Mouse (Mus musculus): ENCODE data around the gene Dnajc4. TPM values are rescaled to one million over a fixed set of nuclear protein-coding genes. Genes with fewer than 3 reads are reported as not detected.
A peak's percentile ranks its signal among the peaks of the same experiment; 100 is the strongest.
"Not testable (repeated sequence)": the region's sequence is repeated elsewhere in the genome, so short reads cannot be mapped to it uniquely, and the experiment has no call there.

Dnajc4 gene
- polyA plus RNA-seq, 1 experiment from 2014 or later = 40.3 TPM

- WGBS = 84% methylated on average over 9 of the region's 9 CpGs
- H3K36me3 ChIP-seq (ENCODE audit: control insufficient read depth, insufficient read depth) = peaks cover 26% of the 10 kb centered on the region
- H3K9me3 ChIP-seq (replicated peaks; ENCODE audit: control insufficient read depth, low read length) = no peaks in the 10 kb centered on the region
- no peak overlapping the region for H3K27ac ChIP-seq (ENCODE audit: low read length)
- H3K9ac ChIP-seq (ENCODE audit: low read length) = no peak overlapping the region
- no peaks in the 10 kb centered on the region for H3K27me3 ChIP-seq (ENCODE audit: control insufficient read depth, insufficient read depth, low read length)
- no peak overlapping the region for H3K4me2 ChIP-seq (ENCODE audit: low read depth, low read length)
- peaks cover 32% of the 10 kb centered on the region for H3K4me1 ChIP-seq (ENCODE audit: control insufficient read depth, insufficient read depth, low read length)
- no peak overlapping the region for H3K4me3 ChIP-seq (ENCODE audit: low read length)
- no peak for ATAC-seq (replicated peaks; ENCODE audit: extremely low read depth, insufficient read depth, low FRiP score)
Measured at GRCm38 (mm10) chr19:6997721-6998290, 5.4 kb upstream of the Dnajc4 start.

- WGBS = 0% methylated on average over 24 of the region's 24 CpGs
- ATAC-seq (replicated peaks; ENCODE audit: extremely low read depth, insufficient read depth, low FRiP score) = peak; percentile 73
- H3K9me3 ChIP-seq (replicated peaks; ENCODE audit: control insufficient read depth, low read length) = no peaks in the 10 kb centered on the region
- peak within 1 kb of the TSS; percentile 90 for H3K4me2 ChIP-seq (ENCODE audit: low read depth, low read length)
- peaks cover 37% of the 10 kb centered on the region for H3K4me1 ChIP-seq (ENCODE audit: control insufficient read depth, insufficient read depth, low read length)
- peak within 1 kb of the TSS; percentile 89 for H3K27ac ChIP-seq (ENCODE audit: low read length)
- H3K36me3 ChIP-seq (ENCODE audit: control insufficient read depth, insufficient read depth) = peaks cover 26% of the 10 kb centered on the region
- H3K27me3 ChIP-seq (ENCODE audit: control insufficient read depth, insufficient read depth, low read length) = no peaks in the 10 kb centered on the region
- peak within 1 kb of the TSS; percentile 88 for H3K9ac ChIP-seq (ENCODE audit: low read length)
- H3K4me3 ChIP-seq (ENCODE audit: low read length) = peak within 1 kb of the TSS; percentile 77
Measured at GRCm38 (mm10) chr19:6996006-6996405, 3.6 kb upstream of the Dnajc4 start, which contains the start of the genes Nudt22 and Trpt1. Gene Nudt22 (minus strand): TSS chr19:6996117. Gene Trpt1 (plus strand): TSS chr19:6996131.

GRCm38 (mm10) chr19:6995255-6995991 is 3.1 kb upstream of the Dnajc4 start:
- H3K4me2 ChIP-seq (ENCODE audit: low read depth, low read length) = peak overlapping the region; percentile 90
- H3K4me3 ChIP-seq (ENCODE audit: low read length) = peak overlapping the region; percentile 77
- H3K9ac ChIP-seq (ENCODE audit: low read length) = peak overlapping the region; percentile 88
- H3K9me3 ChIP-seq (replicated peaks; ENCODE audit: control insufficient read depth, low read length) = no peaks in the 10 kb centered on the region
- H3K27me3 ChIP-seq (ENCODE audit: control insufficient read depth, insufficient read depth, low read length) = no peaks in the 10 kb centered on the region
- WGBS = 43% methylated on average over 21 of the region's 21 CpGs
- peak overlapping the region; percentile 89 for H3K27ac ChIP-seq (ENCODE audit: low read length)
- H3K4me1 ChIP-seq (ENCODE audit: control insufficient read depth, insufficient read depth, low read length) = peaks cover 37% of the 10 kb centered on the region
- peaks cover 26% of the 10 kb centered on the region for H3K36me3 ChIP-seq (ENCODE audit: control insufficient read depth, insufficient read depth)
- ATAC-seq (replicated peaks; ENCODE audit: extremely low read depth, insufficient read depth, low FRiP score) = no peak

- 84% methylated on average over 8 of the region's 8 CpGs for WGBS
- Histone ChIP-seq H3K36me3 (ENCODE audit: control insufficient read depth, insufficient read depth) (peaks cover 16% of the 10 kb centered on the region), H3K4me1 (ENCODE audit: control insufficient read depth, insufficient read depth, low read length) (peaks cover 37% of the 10 kb centered on the region), H3K4me2 (ENCODE audit: low read depth, low read length) (peak overlapping the region; percentile 90), H3K4me3 (ENCODE audit: low read length) (no peak overlapping the region; the same call in 1 of the 2 replicates), H3K9ac (ENCODE audit: low read length) (peak overlapping the region; percentile 88), H3K9me3 (replicated peaks; ENCODE audit: control insufficient read depth, low read length) (no peaks in the 10 kb centered on the region), H3K27me3 (ENCODE audit: control insufficient read depth, insufficient read depth, low read length) (no peaks in the 10 kb centered on the region), H3K27ac (ENCODE audit: low read length) (no peak overlapping the region)
- ATAC-seq (replicated peaks; ENCODE audit: extremely low read depth, insufficient read depth, low FRiP score) = no peak
Measured at GRCm38 (mm10) chr19:6994489-6994888, 2.1 kb upstream of the Dnajc4 start.

GRCm38 (mm10) chr19:6994002-6994401 is 1.6 kb upstream of the Dnajc4 start:
- Histone ChIP-seq H3K27me3 (ENCODE audit: control insufficient read depth, insufficient read depth, low read length) (no peaks in the 10 kb centered on the region), H3K4me3 (ENCODE audit: low read length) (no peak overlapping the region), H3K9me3 (replicated peaks; ENCODE audit: control insufficient read depth, low read length) (no peaks in the 10 kb centered on the region), H3K9ac (ENCODE audit: low read length) (no peak overlapping the region), H3K4me1 (ENCODE audit: control insufficient read depth, insufficient read depth, low read length) (peaks cover 37% of the 10 kb centered on the region), H3K4me2 (ENCODE audit: low read depth, low read length) (no peak overlapping the region), H3K27ac (ENCODE audit: low read length) (no peak overlapping the region), H3K36me3 (ENCODE audit: control insufficient read depth, insufficient read depth) (peaks cover 11% of the 10 kb centered on the region)
- no peak for ATAC-seq (replicated peaks; ENCODE audit: extremely low read depth, insufficient read depth, low FRiP score)
- 86% methylated on average over 8 of the region's 8 CpGs for WGBS

- 65% methylated on average over 14 of the region's 14 CpGs for WGBS
- peaks cover 39% of the 10 kb centered on the region for H3K4me1 ChIP-seq (ENCODE audit: control insufficient read depth, insufficient read depth, low read length)
- ATAC-seq (replicated peaks; ENCODE audit: extremely low read depth, insufficient read depth, low FRiP score) = no peak
Measured at GRCm38 (mm10) chr19:6993011-6993770, 819 bp upstream of the Dnajc4 start.

GRCm38 (mm10) chr19:6991166-6991565 is 1.2 kb downstream of the Dnajc4 start:
- H3K4me3 ChIP-seq (ENCODE audit: low read length); H3K27me3 ChIP-seq (ENCODE audit: control insufficient read depth, insufficient read depth, low read length); H3K9ac ChIP-seq (ENCODE audit: low read length); ATAC-seq (replicated peaks; ENCODE audit: extremely low read depth, insufficient read depth, low FRiP score); H3K9me3 ChIP-seq (replicated peaks; ENCODE audit: control insufficient read depth, low read length); H3K36me3 ChIP-seq (ENCODE audit: control insufficient read depth, insufficient read depth); H3K4me2 ChIP-seq (ENCODE audit: low read depth, low read length); H3K27ac ChIP-seq (ENCODE audit: low read length): not testable (repeated sequence)
- H3K4me1 ChIP-seq (ENCODE audit: control insufficient read depth, insufficient read depth, low read length) = peaks cover 35% of the 10 kb centered on the region
- WGBS = 89% methylated on average over 6 of the region's 6 CpGs

More at GRCm38 (mm10) chr19:6993011-6993770, 819 bp upstream of the Dnajc4 start:
- H3K27ac ChIP-seq (ENCODE audit: low read length) = peak overlapping the region; percentile 77
- H3K36me3 ChIP-seq (ENCODE audit: control insufficient read depth, insufficient read depth) = peaks cover 3% of the 10 kb centered on the region
- H3K27me3 ChIP-seq (ENCODE audit: control insufficient read depth, insufficient read depth, low read length) = no peaks in the 10 kb centered on the region
- H3K4me3 ChIP-seq (ENCODE audit: low read length) = peak overlapping the region; percentile 77
- H3K9me3 ChIP-seq (replicated peaks; ENCODE audit: control insufficient read depth, low read length) = no peaks in the 10 kb centered on the region
- peak overlapping the region; percentile 98 for H3K4me2 ChIP-seq (ENCODE audit: low read depth, low read length)
- H3K9ac ChIP-seq (ENCODE audit: low read length) = peak overlapping the region; percentile 64

GRCm38 (mm10) chr19:6990712-6991111 is 1.7 kb downstream of the Dnajc4 start:
- Histone ChIP-seq H3K27ac (ENCODE audit: low read length) (no peak overlapping the region), H3K36me3 (ENCODE audit: control insufficient read depth, insufficient read depth) (no peaks in the 10 kb centered on the region), H3K4me1 (ENCODE audit: control insufficient read depth, insufficient read depth, low read length) (peaks cover 40% of the 10 kb centered on the region), H3K4me3 (ENCODE audit: low read length) (no peak overlapping the region), H3K27me3 (ENCODE audit: control insufficient read depth, insufficient read depth, low read length) (no peaks in the 10 kb centered on the region), H3K9me3 (replicated peaks; ENCODE audit: control insufficient read depth, low read length) (no peaks in the 10 kb centered on the region), H3K9ac (ENCODE audit: low read length) (no peak overlapping the region), H3K4me2 (ENCODE audit: low read depth, low read length) (no peak overlapping the region)
- 84% methylated on average over 6 of the region's 6 CpGs for WGBS
- no peak for ATAC-seq (replicated peaks; ENCODE audit: extremely low read depth, insufficient read depth, low FRiP score)

Data from heart, embryonic 16.5 days (tissue).